Mouse (Mus musculus) midbrain, embryonic 12.5 days (tissue): ENCODE measurements around the gene Prdm11. TPM values are rescaled to one million over a fixed set of nuclear protein-coding genes. Genes with fewer than 3 reads are reported as not detected.

Experiments used
- ATAC-seq: fragments of 200-750 bp; cut with Nextera tagmentation; 2 replicates; pipeline ENCODE4 v1.8.0; 2017; ENCODE audit warnings: low read depth, moderate TSS enrichment, moderate library complexity; ENCODE audit not compliant: low FRiP score
- H3K27ac ChIP-seq: fragments of 300-500 bp; sonication (generic); replicated peaks from 2 replicates; pipeline ENCODE4 v1.5.1; 2016; ENCODE audit warnings: mild to moderate bottlenecking
- H3K27me3 ChIP-seq: fragments of 300-500 bp; sonication (generic); 2 replicates; pipeline ENCODE4 v1.6.1; 2016; ENCODE audit warnings: mild to moderate bottlenecking
- H3K36me3 ChIP-seq: fragments of 300-500 bp; sonication (generic); 2 replicates; pipeline ENCODE4 v1.6.1; 2016
- H3K4me1 ChIP-seq: fragments of 300-500 bp; sonication (generic); 2 replicates; pipeline ENCODE4 v1.6.1; 2016
- H3K4me2 ChIP-seq: fragments of 300-500 bp; sonication (generic); replicated peaks from 2 replicates; pipeline ENCODE4 v1.6.1; 2016; ENCODE audit warnings: mild to moderate bottlenecking, moderate library complexity
- H3K4me3 ChIP-seq: fragments of 300-500 bp; sonication (generic); 2 replicates; pipeline ENCODE4 v1.5.1; 2016; ENCODE audit warnings: mild to moderate bottlenecking
- H3K9ac ChIP-seq: fragments of 300-500 bp; sonication (generic); replicated peaks from 2 replicates; pipeline ENCODE4 v1.6.1; 2016; ENCODE audit warnings: mild to moderate bottlenecking, moderate library complexity
- H3K9me3 ChIP-seq: fragments of 300-500 bp; sonication (generic); 2 replicates; pipeline ENCODE4 v1.6.1; 2016; ENCODE audit warnings: mild to moderate bottlenecking
- WGBS: fragments of 180-500 bp; shearing (Covaris S2); methylation state at CpG from one replicate; pipeline ENCODE4 v1.1.7; 2016; 5-methylcytosine and 5-hydroxymethylcytosine counted together
- polyA plus RNA-seq: library from polyadenylated mRNA; unstranded; fragments of >200 nt; fragmentation: Nextera tagmentation; extraction: Ambion mirVana; gene quantifications from 2 replicates; pipeline ENCODE4 v1.2.1, GENCODE M21; 2016

Gene Prdm11
- polyA plus RNA-seq, 1 experiment from 2014 or later = 3.4 TPM

DNA sequence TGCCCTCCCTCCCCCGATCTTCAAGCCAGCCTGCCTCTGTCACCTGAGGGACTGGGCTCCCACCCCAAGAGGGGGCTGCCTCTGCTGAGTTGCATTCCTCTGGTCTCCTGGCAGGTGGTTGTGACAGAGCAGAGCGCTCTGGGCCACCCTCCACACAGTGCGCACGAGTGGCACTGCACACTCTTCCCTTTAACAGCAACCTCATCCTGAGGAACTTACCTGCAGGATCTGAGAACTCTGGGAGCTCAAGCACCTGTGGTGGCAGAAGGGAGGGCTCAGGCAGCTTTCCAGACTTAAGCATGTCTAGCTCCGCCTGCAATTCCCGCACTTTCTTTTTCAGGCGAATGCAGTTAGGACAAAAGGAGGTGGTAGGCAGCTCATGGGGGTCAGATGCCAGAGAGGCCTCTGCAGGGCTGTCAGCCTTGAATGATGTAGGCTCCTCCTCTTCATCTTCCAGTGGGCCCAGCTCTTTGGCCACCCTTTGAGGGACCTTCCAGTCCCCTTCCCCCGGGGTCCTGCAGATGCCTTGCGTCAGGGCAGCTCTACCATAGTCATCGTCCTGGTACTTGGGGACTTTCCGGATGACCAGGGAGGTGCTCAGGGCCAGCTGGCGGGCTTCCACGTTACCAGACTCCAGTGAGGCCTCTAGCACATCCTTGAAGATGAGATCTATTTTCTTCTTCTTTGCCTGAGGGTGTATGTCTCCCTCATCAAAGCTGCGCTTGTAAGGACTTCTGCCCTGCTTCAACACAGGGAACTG is 70.8 kb downstream of the Prdm11 start:
- Histone ChIP-seq H3K27ac (no peak overlapping the region), H3K9ac (no peak overlapping the region), H3K4me3 (no peak overlapping the region), H3K4me1 (no peaks in the 10 kb centered on the region), H3K9me3 (no peaks in the 10 kb centered on the region), H3K36me3 (peaks cover 63% of the 10 kb centered on the region), H3K4me2 (no peak overlapping the region), H3K27me3 (no peaks in the 10 kb centered on the region)
- WGBS = 69% methylated on average over 14 of the region's 14 CpGs
- no peak for ATAC-seq

DNA sequence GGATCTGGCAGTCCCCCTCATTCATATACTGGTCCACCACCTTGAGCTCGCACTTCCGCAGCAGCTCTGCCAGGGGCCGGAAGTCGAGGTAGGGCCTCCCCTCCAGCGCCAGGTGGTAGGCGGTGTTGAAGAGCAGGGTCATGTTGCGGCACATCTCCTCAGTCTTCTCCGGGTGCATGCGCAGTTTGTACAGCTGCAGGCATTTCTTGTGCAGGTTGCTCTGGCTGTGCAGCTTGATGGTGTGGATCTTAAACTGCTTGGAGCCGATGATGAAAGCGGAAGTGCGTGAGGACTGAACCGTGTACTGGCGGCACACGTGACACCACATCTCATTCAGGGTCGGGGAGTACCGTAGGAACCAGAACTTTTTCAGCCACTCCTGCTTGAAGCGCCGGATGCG is 72.3 kb downstream of the Prdm11 start:
- Histone ChIP-seq H3K36me3 (peaks cover 51% of the 10 kb centered on the region), H3K9me3 (no peaks in the 10 kb centered on the region), H3K27me3 (no peaks in the 10 kb centered on the region), H3K4me1 (no peaks in the 10 kb centered on the region), H3K9ac (no peak overlapping the region), H3K27ac (no peak overlapping the region), H3K4me3 (no peak overlapping the region), H3K4me2 (no peak overlapping the region)
- ATAC-seq = no peak
- 97% methylated on average over 20 of the region's 20 CpGs for WGBS

DNA sequence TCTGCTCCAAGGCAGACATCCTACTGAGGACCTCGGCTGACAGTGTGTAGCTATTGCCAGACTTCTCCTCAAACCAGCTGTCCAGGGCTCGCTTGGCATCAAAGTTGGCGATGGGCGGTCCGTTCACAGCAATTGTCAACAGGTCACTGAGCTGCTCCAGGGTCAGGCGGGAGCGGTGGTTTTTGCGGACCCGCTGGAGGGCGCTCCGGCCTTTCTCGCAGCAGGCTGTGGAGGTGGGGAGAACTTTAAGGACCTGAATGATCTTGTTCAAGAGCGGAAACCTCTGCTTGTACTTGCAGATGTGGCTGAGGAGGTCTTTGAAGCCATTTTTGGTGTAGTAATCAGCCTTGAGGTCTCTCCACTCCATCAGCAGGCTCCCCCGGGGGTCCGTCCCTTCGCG is 73.9 kb downstream of the Prdm11 start:
- Histone ChIP-seq H3K9ac (no peak overlapping the region), H3K9me3 (no peaks in the 10 kb centered on the region), H3K27me3 (no peaks in the 10 kb centered on the region), H3K4me3 (no peak overlapping the region), H3K27ac (no peak overlapping the region), H3K36me3 (peaks cover 46% of the 10 kb centered on the region), H3K4me2 (no peak overlapping the region), H3K4me1 (peaks cover 4% of the 10 kb centered on the region; the same call in 1 of the 2 replicates)
- no peak for ATAC-seq
- 93% methylated on average over 17 of the region's 17 CpGs for WGBS

DNA sequence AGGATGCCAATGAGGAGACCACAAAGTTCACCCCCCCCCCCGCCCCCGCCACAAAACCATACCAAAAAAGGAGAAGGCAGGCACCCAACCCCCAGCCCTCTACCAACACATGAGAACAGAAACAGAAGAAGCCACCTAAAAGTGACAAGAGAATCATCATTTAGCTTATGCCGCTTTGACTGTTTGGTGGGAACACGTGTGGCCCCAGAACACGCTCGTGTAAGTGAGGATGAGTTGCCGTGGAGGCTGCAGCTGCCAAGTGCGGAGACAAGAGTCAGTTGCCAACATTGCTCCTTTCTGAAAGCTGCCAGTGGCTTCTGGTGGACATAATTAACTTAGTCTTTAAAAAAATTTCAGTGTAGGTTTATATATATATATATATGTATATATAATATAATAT is 74.4 kb downstream of the Prdm11 start:
- Histone ChIP-seq H3K27me3 (no peaks in the 10 kb centered on the region), H3K4me2 (no peak overlapping the region), H3K9me3 (no peaks in the 10 kb centered on the region), H3K9ac (no peak overlapping the region), H3K4me1 (peaks cover 5% of the 10 kb centered on the region; the same call in 1 of the 2 replicates), H3K4me3 (no peak overlapping the region), H3K27ac (no peak overlapping the region), H3K36me3 (peaks cover 44% of the 10 kb centered on the region)
- 89% methylated on average over 8 of the region's 8 CpGs for WGBS
- ATAC-seq = no peak

DNA sequence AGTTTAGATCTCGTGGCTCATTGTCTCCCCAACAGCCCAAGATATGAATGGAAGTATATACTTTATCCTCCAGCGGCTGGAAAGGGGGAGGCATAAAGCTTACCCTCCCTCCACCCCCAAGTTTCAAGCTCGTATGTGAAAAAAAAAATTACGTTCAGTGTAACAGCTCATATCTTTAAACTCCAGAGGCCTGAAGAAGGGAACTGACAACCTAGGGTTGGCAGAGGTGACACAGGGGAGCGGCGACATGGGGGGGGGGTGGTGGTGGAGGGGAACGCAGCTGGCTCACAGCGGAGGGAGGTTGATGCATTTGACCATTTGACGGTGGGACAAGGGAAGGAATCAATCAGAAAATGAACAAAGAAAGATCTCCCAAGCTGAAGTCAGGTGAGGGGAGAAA is 74.9 kb downstream of the Prdm11 start:
- ATAC-seq = no peak
- Histone ChIP-seq H3K36me3 (peaks cover 39% of the 10 kb centered on the region), H3K4me3 (no peak overlapping the region), H3K27me3 (no peaks in the 10 kb centered on the region), H3K9me3 (no peaks in the 10 kb centered on the region), H3K9ac (no peak overlapping the region), H3K27ac (no peak overlapping the region), H3K4me2 (no peak overlapping the region), H3K4me1 (peaks cover 5% of the 10 kb centered on the region; the same call in 1 of the 2 replicates)
- 87% methylated on average over 9 of the region's 9 CpGs for WGBS

DNA sequence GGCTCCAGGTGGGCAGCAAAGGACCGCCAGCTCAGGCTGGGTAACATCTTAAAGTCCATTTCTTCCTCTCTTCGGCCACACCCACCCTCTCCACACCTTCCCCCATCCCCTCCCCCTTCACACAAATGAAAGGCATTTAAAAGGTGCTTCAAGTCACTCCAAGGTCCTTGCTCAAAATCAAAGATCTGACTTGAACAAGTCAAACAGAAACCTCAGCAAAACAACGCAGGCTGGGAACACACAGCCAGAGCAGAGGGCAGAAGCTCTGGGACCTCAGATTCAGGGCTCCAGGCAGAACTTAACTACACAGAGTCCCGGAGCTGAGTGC is 78.2 kb downstream of the Prdm11 start:
- Histone ChIP-seq H3K4me3 (no peak overlapping the region), H3K4me2 (no peak overlapping the region), H3K27ac (no peak overlapping the region), H3K27me3 (no peaks in the 10 kb centered on the region), H3K9ac (no peak overlapping the region), H3K9me3 (no peaks in the 10 kb centered on the region), H3K36me3 (peaks cover 10% of the 10 kb centered on the region), H3K4me1 (peaks cover 5% of the 10 kb centered on the region; the same call in 1 of the 2 replicates)
- ATAC-seq = no peak
- 61% methylated on average over 4 of the region's 4 CpGs for WGBS

DNA sequence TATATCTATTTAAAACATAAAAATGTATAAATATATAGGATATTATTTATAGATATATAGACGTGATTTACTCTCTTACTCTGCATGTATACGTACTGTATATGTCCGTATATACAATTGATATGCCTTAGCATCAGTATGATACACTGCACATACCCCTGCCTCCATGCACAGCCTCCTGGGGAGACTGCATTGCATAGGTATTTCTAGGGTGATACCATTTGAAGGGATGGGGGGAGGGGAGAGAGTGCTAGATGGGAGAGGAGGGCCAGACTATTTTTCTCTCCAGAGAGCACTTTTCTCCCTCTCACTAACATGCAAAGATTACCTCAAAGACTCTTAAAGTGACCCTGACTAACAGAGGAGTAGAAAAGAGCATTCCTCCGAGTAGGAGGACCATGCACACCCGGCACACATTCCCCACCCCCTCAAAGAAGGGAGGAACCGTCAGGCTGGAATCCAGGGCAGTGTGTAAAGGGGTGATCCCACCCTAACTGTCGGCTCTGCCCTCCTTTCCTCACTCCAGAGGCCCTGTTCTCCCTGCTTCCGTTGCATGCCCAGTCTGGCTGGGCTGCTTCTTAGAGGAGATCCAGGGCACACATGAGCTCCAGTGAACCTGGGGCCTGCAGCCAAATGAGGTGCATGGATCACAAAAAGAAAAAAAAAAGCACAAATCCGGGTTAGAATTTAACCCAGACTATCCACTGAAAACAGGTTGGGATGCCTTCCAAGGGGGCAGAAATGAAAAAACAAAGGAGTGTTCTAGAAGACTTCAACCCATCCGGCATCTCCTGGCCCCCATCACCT is 78.7 kb downstream of the Prdm11 start:
- Histone ChIP-seq H3K9me3 (no peaks in the 10 kb centered on the region), H3K4me3 (no peak overlapping the region), H3K27ac (no peak overlapping the region), H3K9ac (no peak overlapping the region), H3K36me3 (peaks cover 4% of the 10 kb centered on the region), H3K4me2 (no peak overlapping the region), H3K27me3 (no peaks in the 10 kb centered on the region), H3K4me1 (peaks cover 5% of the 10 kb centered on the region; the same call in 1 of the 2 replicates)
- ATAC-seq = no peak
- 30% methylated on average over 10 of the region's 10 CpGs for WGBS

DNA sequence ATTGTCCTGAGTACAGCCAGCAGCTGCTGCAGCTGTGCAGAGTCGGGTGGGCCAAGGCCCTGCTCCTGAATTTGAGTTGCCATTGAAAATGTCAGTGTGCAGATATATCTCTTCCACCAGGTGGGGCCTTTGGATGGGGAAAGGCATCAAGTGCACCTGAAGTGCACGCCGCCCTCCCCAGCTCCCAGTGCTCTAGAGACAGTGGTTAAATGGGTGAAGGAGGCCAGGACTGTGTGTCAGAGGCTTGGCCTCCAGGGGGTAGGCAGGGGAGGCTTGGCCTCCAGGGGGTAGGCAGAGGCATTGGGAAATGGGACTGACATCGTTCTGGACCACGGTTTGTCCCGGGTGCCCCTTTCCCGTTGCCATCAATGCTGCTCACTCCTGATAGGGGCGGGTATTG is 79.7 kb downstream of the Prdm11 start:
- H3K27me3 ChIP-seq = no peaks in the 10 kb centered on the region
- no peak for ATAC-seq
- no peak overlapping the region for H3K27ac ChIP-seq
- no peaks in the 10 kb centered on the region for H3K36me3 ChIP-seq
- peaks cover 5% of the 10 kb centered on the region; the same call in 1 of the 2 replicates for H3K4me1 ChIP-seq
- no peak overlapping the region for H3K9ac ChIP-seq
- no peaks in the 10 kb centered on the region for H3K9me3 ChIP-seq
- no peak overlapping the region for H3K4me3 ChIP-seq
- H3K4me2 ChIP-seq = no peak overlapping the region
- WGBS = 62% methylated on average over 8 of the region's 8 CpGs

DNA sequence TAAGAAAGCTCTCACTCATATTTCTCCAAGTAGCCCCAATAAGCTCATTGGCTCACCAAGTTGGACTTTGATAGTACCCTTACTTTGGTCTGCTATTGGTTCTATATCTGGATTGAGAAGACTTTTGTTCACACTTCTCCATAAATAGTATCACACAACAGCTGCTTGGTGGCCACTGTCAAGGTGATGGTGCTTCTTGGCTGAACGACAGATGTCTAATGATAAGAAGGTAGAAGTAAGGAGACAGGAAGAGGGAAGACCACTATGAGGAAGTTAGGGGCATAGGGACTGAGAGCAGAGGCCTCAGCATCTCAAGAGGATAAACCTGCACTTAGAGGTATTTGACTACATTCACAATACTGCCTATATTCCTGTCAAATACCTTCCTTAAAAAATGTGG is 81.6 kb downstream of the Prdm11 start:
- Histone ChIP-seq H3K9me3 (no peaks in the 10 kb centered on the region), H3K4me2 (no peak overlapping the region), H3K9ac (no peak overlapping the region), H3K4me3 (no peak overlapping the region), H3K27ac (no peak overlapping the region), H3K27me3 (no peaks in the 10 kb centered on the region), H3K36me3 (no peaks in the 10 kb centered on the region), H3K4me1 (peaks cover 5% of the 10 kb centered on the region; the same call in 1 of the 2 replicates)
- ATAC-seq = no peak
- WGBS = 88% methylated on average over 1 of the region's 1 CpGs

DNA sequence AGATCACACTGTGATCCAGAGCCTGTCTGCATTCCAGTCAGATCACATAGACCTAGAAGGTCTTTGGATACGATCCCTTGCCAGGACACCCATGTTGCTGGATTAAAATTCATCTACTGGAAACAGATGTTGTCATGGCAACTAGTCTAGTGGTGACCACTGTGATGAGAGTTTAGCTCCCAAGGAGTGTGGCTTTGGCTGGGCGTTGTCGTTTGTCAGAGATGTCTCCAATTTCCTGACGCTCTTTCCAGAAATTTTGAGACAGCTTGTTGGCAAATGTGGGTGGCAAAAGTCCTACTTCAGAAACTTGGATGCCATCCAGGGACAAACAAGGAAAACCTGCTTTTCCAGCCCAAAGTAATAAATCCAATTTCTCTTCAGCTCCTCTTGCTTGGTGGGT is 87.3 kb downstream of the Prdm11 start:
- Histone ChIP-seq H3K27me3 (no peaks in the 10 kb centered on the region; the same call in 1 of the 2 replicates), H3K4me1 (no peaks in the 10 kb centered on the region), H3K9me3 (no peaks in the 10 kb centered on the region), H3K27ac (no peak overlapping the region), H3K4me2 (no peak overlapping the region), H3K36me3 (no peaks in the 10 kb centered on the region), H3K4me3 (no peak overlapping the region), H3K9ac (no peak overlapping the region)
- WGBS = 73% methylated on average over 4 of the region's 4 CpGs
- ATAC-seq = no peak

DNA sequence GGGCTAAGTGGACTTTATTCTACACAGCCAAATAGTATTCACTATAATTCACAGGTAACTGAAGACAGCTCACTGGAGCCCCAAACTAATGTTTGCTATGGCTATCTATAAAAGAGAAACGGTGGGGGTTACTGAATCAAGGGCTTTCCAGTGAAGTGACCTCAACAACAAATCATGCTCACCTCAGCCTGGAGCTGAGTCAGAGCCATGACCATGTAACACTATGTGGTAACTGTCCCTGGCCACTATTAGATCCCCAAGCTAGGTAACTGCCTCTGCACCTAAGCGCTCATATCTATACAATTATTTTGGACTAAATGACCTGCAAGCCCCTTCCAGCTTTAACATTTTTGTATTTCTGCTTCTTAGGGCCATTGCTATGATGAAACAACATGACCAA is 89.0 kb downstream of the Prdm11 start:
- Histone ChIP-seq H3K4me3 (no peak overlapping the region), H3K27me3 (no peaks in the 10 kb centered on the region; the same call in 1 of the 2 replicates), H3K27ac (no peak overlapping the region), H3K4me1 (no peaks in the 10 kb centered on the region), H3K4me2 (no peak overlapping the region), H3K9ac (no peak overlapping the region), H3K36me3 (no peaks in the 10 kb centered on the region), H3K9me3 (no peaks in the 10 kb centered on the region)
- 83% methylated on average over 2 of the region's 2 CpGs for WGBS
- no peak for ATAC-seq

DNA sequence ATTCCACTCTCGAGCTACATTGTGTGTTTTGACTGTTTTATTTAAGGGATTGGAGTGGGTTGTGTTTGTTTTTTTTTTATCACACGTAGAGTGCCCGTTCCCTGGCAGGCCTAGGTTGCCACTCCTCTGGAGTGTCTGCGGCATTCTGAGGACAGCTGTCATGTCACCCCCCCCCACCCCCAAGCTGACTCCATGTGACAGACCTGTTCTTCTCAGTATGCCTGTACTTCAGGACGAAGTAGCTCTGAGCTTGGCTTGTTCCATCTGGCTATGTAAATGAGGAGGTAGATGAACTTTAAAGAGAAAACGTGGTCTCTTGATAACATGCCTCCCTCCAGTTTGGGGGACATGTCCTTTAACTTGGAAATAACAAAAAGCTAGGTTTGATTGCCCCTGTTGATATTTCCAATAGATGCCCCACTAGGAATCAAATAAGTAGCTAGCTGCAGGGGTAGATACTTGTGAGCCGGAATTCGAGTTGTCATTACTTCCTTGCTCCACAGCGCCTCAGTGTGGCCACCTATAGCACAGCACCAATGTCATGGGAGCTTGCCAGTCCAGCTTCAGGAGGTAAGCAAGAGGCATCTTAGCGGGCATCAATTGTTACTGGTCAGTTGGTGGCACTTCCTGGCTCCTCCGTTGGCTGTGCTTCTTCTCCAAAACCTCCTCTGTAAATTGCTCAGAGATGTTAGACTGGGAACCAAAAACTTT is 91.4 kb downstream of the Prdm11 start:
- Histone ChIP-seq H3K4me1 (no peaks in the 10 kb centered on the region), H3K4me3 (no peak overlapping the region), H3K4me2 (no peak overlapping the region), H3K36me3 (no peaks in the 10 kb centered on the region), H3K27me3 (no peaks in the 10 kb centered on the region; the same call in 1 of the 2 replicates), H3K27ac (no peak overlapping the region), H3K9me3 (no peaks in the 10 kb centered on the region), H3K9ac (no peak overlapping the region)
- no peak for ATAC-seq
- WGBS = 48% methylated on average over 11 of the region's 11 CpGs
